Mouse (Mus musculus) testis, adult 2 months (tissue): ENCODE measurements around the gene Ablim2.

ENCODE experiments used
- CTCF ChIP-seq: fragments of 200-500 bp; IDR thresholded peaks from 2 replicates; pipeline ENCODE4 v1.5.1; 2012; ENCODE audit warnings: low read depth, mild to moderate bottlenecking, inconsistent platforms, low read length, moderate library complexity; ENCODE audit not compliant: control insufficient read depth, insufficient read depth, insufficient replicate concordance
- POLR2A ChIP-seq: fragments of 200-500 bp; IDR thresholded peaks from 2 replicates; pipeline ENCODE4 v1.6.1; 2012; ENCODE audit warnings: low read depth, mild to moderate bottlenecking, inconsistent platforms, low read length, moderate library complexity; ENCODE audit not compliant: control insufficient read depth

- TF ChIP-seq CTCF, result no peak
- TF ChIP-seq POLR2A, result no peak
Measured at GRCm38 (mm10) chr5:35710931-35711330, 46.7 kb upstream of the Ablim2 start.
